Mouse (Mus musculus) thymus, adult 2 months (tissue): ENCODE results near the gene Apoc1. TPM values are rescaled to one million over a fixed set of nuclear protein-coding genes. Genes with fewer than 3 reads are reported as not detected.

ENCODE experiments used
- DNase-seq: peaks from one replicate; pipeline ENCODE4 v3.0.0; 2021
- H3K27ac ChIP-seq: fragments of 200-500 bp; 2 replicates; pipeline ENCODE4 v1.5.1; 2012; ENCODE audit warnings: low read length, control low read depth; ENCODE audit not compliant: control insufficient read depth, insufficient read depth
- H3K27me3 ChIP-seq: fragments of 200-500 bp; 2 replicates; pipeline ENCODE4 v1.6.1; 2012; ENCODE audit warnings: mild to moderate bottlenecking, low read length, moderate library complexity, mixed read lengths; ENCODE audit not compliant: control insufficient read depth, insufficient read depth
- H3K36me3 ChIP-seq: fragments of 200-500 bp; 2 replicates; pipeline ENCODE4 v1.6.1; 2012; ENCODE audit warnings: mild to moderate bottlenecking, low read length, moderate library complexity; ENCODE audit not compliant: control insufficient read depth, insufficient read depth
- H3K4me1 ChIP-seq: fragments of 200-500 bp; replicated peaks from 2 replicates; pipeline ENCODE4 v1.6.1; 2012; ENCODE audit warnings: low read length; ENCODE audit not compliant: control insufficient read depth, insufficient read depth
- H3K4me3 ChIP-seq: fragments of 200-500 bp; 2 replicates; pipeline ENCODE4 v1.5.1; 2012; ENCODE audit warnings: mild to moderate bottlenecking, low read length, control low read depth, moderate library complexity; ENCODE audit not compliant: control insufficient read depth, insufficient read depth
- CTCF ChIP-seq: fragments of 200-500 bp; IDR thresholded peaks from 2 replicates; pipeline ENCODE4 v1.5.1; 2012; ENCODE audit warnings: mild to moderate bottlenecking, control low read depth, low read length, moderate library complexity, borderline replicate concordance; ENCODE audit not compliant: control insufficient read depth, poor library complexity, insufficient read depth; ENCODE audit errors: extremely low read depth
- POLR2A ChIP-seq: fragments of 200-500 bp; IDR thresholded peaks from 2 replicates; pipeline ENCODE4 v1.6.1; 2012; ENCODE audit warnings: mild to moderate bottlenecking, low read length, control low read depth, moderate library complexity; ENCODE audit not compliant: control insufficient read depth, poor library complexity, insufficient read depth; ENCODE audit errors: extremely low read depth
- WGBS: fragments of 180-500 bp; shearing (Covaris S2); methylation state at CpG from one replicate; pipeline ENCODE4 v1.1.7; 2018; 5-methylcytosine and 5-hydroxymethylcytosine counted together
- polyA plus RNA-seq: library from polyadenylated mRNA; depleted of rRNA; stranded (reverse); fragments of >200 nt; gene quantifications from 2 replicates; pipeline ENCODE4 v1.2.3, GENCODE M21; 2012

The Apoc1 gene
- polyA plus RNA-seq, 1 experiment, result 24.8 TPM

DNA sequence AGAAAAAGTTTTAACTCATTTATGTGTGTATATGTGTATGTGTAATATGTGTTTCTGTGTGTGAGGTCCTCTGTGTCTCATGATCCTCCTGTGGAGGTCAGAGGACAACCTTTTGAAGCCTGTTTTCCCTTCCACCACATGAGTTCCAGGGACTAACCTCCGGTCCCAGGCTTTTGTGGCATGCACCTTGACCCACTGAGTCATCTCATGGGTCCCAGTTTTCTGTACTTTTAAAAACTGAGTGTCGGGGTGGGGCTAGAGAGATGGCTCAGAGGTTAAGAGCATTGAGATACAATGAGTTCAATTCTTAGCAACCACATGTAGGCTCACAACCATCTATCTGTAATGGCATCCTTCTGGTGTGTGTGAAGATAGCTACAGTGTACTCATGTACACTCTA, 11.8 kb downstream of the Apoc1 start:
- TF ChIP-seq POLR2A, result no peak
- TF ChIP-seq CTCF, result no peak
- Histone ChIP-seq H3K4me3 (no peak overlapping the region), H3K27ac (no peak overlapping the region), H3K27me3 (no peaks in the 10 kb centered on the region), H3K36me3 (no peaks in the 10 kb centered on the region), H3K4me1 (no peaks in the 10 kb centered on the region)
- no peak for DNase-seq
- 97% methylated on average over 2 of the region's 2 CpGs for WGBS

DNA sequence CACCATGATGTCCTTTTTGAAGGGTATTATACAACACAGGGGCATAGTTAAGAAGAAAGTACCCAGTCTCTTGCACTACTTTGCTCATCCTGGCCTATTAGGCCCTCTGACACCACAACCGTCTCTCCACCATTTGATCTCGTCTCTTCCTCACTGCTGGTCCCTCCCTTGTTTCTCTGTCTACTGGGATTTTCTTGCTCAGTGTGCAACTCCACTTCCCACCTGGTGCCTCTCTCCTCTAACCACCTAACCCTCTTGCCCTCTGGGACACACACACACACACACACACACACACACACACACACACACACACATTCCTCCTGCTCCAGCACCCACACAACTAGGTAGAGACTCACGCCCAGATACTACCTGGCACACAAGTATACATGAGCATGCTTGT, 13.6 kb downstream of the Apoc1 start:
- no peaks in the 10 kb centered on the region for H3K27me3 ChIP-seq
- no peak for DNase-seq
- WGBS, result 96% methylated on average over 3 of the region's 3 CpGs
- no peak for TF ChIP-seq POLR2A
- no peak for TF ChIP-seq CTCF
- no peaks in the 10 kb centered on the region for H3K4me1 ChIP-seq
- no peak overlapping the region for H3K4me3 ChIP-seq
- no peak overlapping the region for H3K27ac ChIP-seq
- H3K36me3 ChIP-seq, result no peaks in the 10 kb centered on the region

DNA sequence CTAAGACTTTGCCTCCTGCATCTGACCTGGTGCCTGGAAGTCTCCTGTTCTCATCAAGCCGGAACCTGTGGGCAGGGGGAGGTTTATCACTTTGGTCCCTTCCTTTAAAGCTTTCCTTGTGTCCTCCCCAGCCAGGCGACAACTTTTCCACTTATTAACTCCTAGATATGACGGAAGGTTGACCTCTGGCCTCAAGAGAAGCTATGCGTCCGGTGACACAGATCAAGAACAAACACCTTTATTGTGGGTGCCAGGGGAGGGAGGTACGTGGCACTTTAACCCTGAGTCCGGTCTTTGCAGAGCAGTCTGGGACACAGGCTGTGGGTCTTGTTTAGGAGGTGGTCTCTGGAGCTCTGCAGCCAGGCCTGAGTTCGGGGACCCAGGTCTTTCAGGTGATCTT, 14.6 kb downstream of the Apoc1 start, which contains the start of gene Apoc2:
Apoc2 (minus strand) TSS at position 70 of the 400 bp plus-strand sequence.
- 94% methylated on average over 8 of the region's 8 CpGs for WGBS
- Histone ChIP-seq H3K36me3 (no peaks in the 10 kb centered on the region), H3K27ac (no peak within 1 kb of the TSS), H3K4me1 (no peaks in the 10 kb centered on the region), H3K4me3 (no peak within 1 kb of the TSS), H3K27me3 (no peaks in the 10 kb centered on the region)
- DNase-seq, result no peak
- TF ChIP-seq POLR2A (no peak), CTCF (no peak)

DNA sequence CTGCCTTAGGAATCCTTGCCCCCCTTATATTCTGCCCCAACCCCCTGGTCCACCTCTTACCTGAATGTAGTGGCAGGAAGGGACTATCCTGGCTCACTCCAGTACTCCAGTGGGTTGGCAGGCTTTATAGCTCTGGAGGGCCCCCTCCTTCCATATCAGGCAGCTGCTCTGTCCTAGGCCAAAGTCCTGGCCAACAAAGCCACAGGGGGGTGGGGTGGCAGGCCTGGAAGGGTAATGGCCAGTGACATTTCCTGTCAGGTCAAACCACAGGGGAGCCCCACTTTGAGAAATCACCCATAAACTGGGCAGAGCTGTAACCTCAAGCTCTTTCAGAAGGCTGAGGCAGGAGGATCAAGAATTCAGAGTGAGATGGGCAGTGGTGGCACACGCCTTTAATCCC, 15.8 kb downstream of the Apoc1 start:
- Histone ChIP-seq H3K4me1 (no peaks in the 10 kb centered on the region), H3K27ac (no peak overlapping the region), H3K4me3 (no peak overlapping the region), H3K27me3 (no peaks in the 10 kb centered on the region), H3K36me3 (no peaks in the 10 kb centered on the region)
- 86% methylated on average over 1 of the region's 1 CpGs for WGBS
- TF ChIP-seq POLR2A, result no peak
- TF ChIP-seq CTCF, result no peak
- DNase-seq, result no peak

DNA sequence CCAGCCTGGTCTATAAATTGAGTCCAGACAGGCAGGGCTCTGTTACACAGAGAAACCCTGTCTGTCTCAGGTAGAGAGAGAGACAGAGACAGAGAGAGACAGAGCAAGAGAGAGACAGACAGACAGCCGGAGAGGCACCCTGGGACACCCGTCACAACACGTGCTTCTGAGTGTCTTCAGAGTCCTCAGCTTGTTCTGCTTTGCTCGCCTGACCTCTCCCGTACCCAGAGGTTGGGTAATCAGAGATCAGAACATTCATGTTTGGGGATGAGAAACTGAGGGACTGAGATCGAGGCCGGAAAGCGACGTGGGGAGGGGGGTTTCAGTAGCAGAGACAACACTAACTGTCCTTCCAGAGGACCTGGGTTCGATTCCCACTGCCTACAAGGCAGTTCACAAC, 16.6 kb downstream of the Apoc1 start:
- H3K27ac ChIP-seq, result no peak overlapping the region
- H3K4me1 ChIP-seq, result no peaks in the 10 kb centered on the region
- TF ChIP-seq POLR2A, result no peak
- TF ChIP-seq CTCF, result no peak
- 85% methylated on average over 10 of the region's 10 CpGs for WGBS
- no peaks in the 10 kb centered on the region for H3K27me3 ChIP-seq
- H3K36me3 ChIP-seq, result no peaks in the 10 kb centered on the region
- no peak overlapping the region for H3K4me3 ChIP-seq
- DNase-seq, result no peak

DNA sequence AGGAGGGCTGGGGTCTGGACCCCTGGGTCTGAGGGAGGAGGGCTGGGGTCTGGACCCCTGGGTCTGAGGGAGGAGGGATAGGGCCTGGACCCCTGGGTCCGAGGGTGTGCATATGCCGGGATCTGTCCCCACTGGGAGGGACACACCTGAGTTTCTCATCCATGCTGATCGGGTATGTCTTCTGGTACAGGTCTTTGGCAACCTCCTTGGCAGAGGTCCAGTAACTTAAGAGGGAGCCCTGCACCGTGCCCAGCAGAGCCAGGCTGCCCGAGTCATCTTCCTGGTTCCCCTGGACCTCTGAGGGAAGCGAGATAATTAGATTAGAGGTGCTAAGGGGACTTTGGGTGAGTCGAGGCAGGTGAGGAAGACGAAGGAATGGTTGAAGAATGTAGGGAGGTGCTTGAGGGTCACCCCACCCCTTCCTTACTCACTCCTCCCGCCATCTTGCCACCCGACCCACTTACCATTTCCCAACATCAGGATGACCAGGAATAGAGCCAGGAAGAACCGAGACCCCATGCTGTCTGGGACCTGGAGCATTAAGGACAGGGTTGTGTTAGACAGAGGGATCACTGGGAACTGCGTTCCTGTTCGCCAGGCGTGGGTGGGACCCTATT, 19.3 kb downstream of the Apoc1 start:
- 63% methylated on average over 14 of the region's 14 CpGs for WGBS
- Histone ChIP-seq H3K4me3 (no peak overlapping the region), H3K36me3 (no peaks in the 10 kb centered on the region), H3K27me3 (no peaks in the 10 kb centered on the region), H3K4me1 (peaks cover 4% of the 10 kb centered on the region), H3K27ac (no peak overlapping the region)
- no peak for TF ChIP-seq POLR2A
- no peak for TF ChIP-seq CTCF
- no peak for DNase-seq

DNA sequence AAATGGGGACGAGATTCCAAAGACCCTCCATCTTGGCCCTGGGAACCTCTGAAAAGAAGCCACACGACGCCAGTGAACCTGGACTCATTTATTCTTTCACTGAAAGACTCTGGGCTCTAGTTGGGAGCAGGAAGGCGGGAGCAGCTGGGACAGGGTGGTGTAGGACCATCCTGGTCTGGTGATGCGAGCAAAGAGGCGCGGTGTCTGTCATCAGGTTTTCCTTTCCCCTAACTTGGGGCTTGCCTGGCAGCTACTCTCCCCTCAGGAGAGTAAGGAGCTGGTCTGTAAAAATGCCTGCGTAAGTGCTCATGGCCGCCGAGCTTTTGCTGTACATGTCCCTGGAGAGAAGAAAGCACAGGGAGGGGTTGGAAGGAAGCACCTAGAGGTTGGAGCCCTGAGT, 20.9 kb downstream of the Apoc1 start:
- no peaks in the 10 kb centered on the region for H3K36me3 ChIP-seq
- peaks cover 4% of the 10 kb centered on the region for H3K4me1 ChIP-seq
- TF ChIP-seq POLR2A (no peak), CTCF (no peak)
- H3K27me3 ChIP-seq, result no peaks in the 10 kb centered on the region
- 90% methylated on average over 10 of the region's 10 CpGs for WGBS
- no peak overlapping the region for H3K4me3 ChIP-seq
- no peak for DNase-seq
- no peak overlapping the region for H3K27ac ChIP-seq
